Mouse (Mus musculus) cerebellum, postnatal 14 days (tissue): Measurements from ENCODE around the gene Hist3h2ba.
A peak's percentile ranks its signal among the peaks of the same experiment; 100 is the strongest.

Source experiments
- DNase-seq, 2 experiments: peaks; one replicate each; pipeline ENCODE4 v3.0.0; 2021; ENCODE audit warnings: mixed read lengths in 2 of 2

Hist3h2ba gene

DNA sequence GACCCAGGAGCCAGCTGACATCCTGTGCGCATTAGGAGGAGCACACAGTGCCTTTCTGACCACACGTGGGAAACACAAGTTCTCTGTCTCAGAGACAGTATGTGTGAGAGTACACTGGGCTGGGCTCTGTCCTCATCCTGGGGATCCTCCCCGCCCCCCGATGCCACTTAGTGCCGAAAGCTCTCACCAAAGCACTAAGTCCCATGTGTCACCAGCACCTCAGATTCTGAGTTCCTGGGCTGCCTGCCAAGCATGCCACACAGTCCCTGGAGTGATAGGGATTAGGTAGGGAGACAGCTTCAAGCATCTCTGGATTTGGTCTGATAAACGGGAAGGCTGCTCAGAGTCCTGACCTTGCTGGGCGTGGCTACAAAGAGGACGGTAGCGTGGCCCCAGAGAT, 42.1 kb downstream of the Hist3h2ba start:
- peak in 1 of 2 experiments; percentile 32 for DNase-seq

DNA sequence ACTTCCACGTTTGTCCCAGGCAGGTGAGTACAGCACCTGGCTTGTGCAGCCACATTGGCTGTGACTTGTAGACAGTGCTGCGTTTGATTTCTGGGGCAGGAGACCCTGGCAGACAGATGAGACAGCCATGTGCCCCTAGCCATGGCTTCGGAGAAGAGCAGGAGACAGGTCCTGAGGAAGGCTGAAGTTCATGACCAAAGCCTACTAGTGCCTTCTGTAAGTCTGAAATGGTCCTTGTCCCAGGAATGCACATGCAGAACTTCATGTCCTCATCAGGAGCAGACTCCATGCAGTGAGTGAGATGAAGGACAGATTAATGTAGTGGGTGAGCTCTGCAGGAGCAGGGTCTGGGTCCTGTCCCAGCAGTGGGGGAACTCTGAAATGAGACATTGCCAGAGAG, 43.2 kb downstream of the Hist3h2ba start:
- no peak for DNase-seq

DNA sequence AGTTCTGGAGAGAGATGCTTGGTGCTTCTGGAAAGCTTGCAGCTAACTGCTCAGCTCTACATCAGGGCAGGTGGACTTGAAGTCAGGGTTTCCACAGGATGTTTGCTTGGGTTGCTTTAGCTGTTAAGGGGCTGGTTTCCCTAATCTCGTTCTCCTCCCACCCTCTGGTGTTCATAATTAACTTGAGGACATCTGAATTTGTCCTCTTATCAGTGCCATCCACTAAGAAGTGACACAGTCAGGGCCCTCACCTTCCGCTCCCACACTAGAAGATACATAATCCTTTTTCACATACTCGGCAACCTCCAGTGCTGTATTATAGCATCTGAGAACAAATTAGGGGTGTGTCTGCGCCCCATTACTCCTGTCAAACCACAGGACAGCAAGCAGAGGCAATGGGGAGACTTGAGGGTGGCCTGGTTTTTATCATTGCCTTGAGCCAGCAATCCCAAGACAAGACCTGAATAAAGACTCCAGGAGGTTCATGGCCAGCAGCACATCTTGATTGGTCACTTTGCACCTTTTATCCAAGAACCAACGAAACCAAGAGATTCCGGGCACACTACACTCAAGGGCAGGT, 44.5 kb downstream of the Hist3h2ba start:
- DNase-seq, result no peak

DNA sequence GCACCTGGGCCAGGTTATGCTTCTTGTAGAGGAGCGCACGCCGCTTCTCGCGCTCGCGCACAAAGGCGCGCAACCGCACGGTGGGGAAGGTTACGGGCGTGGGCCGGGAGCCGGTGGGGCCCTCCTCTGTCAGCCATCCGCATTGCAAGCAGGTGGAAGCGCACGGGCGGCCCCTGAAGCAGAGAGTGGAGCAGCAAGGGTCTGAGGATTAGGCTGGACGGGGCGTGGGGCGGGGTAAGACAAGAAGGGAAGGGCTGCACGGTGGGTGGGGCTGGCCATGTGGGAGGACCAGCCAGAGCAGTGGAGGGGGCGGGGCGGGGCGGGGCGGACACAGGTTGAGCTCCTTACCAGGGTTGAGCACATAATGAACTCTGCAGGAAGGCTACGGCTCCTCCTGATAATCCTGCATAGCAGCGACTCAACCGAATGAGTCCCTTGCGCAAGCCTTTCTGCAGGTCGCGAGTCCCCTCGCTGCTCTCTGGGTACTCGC, 45.7 kb downstream of the Hist3h2ba start:
- DNase-seq, result peak; percentile 62 to 77

DNA sequence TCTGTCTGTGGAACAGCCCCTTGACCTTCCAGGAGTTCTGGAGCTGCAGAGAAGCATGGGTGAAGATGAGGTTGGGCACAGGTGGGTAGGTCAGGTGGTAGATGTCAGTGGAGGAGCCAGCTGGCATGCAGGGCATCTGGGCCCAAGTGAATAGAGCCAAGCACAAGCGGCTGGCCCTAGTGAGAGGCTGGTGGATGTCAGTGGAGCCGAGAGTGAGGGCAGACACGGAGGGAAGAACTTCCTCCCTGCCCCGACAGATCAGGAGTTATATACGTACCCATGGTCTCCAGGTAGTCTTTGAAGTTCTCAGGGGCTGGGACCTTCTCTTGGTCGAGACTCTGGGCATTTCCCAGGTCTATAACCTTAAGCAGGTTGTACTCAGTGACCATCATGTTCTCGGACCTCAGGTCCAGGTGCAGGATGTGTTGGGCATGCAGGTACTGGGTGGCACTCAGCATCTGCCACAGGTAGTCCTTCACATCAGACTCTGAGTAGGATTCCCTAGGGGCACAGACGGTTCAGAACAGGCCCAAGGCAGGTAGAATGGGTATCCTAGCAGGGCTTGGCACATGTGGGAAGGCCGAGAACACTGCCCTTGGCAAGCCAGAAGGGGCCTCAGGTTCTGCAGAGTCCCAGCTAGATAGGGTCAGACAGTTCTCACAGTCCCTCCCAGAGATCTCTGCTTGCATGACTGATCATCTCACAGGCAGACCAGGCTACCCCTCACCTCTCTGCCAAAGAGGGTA, 46.5 kb downstream of the Hist3h2ba start:
- DNase-seq, result no peak

DNA sequence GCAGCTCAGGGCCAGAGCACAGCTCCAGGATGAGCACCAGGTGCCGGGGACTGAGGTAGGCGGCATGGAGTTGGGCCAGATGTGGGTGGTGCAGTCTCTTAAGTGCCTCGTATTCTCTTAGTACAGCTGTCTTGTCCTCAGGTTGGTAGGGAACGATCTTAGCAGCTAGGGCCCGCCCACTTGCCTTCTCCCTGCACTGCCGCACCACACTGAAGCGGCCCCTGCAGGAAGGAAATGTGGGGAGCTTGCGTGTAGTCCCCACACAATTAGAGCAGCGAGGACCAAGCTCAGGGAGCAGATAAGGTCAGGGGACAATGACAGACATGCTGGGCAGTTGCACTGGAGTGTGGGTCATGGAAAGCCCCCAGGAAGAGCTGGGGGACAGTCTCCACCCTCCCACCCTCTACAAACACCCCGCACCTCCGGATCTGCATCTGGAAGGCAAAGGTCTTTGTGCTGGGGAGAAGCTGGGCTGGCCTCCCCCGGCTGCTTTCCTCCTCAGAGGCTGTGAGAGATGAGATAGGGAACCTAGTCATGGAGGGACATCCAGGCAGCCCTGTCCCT, 47.2 kb downstream of the Hist3h2ba start:
- DNase-seq, result no peak

DNA sequence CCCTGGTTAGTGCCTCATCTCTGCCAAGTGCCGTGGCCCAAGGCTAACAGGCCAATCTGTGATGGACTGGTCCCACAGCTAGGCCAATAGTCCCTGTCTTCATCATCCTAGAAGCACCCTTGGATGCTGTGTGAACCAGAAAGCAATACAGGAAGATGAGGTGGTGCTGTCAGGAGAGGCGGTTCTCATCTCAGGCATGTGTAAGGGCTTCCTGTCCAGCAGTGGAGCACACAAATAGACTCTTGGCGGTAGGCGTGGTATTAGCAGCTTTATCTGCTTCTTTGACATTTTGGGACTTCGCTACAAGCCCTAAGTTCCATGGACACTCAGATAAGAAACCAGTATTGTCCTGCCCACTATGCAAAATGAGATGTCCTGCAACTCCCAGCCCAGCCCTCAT, 48.8 kb downstream of the Hist3h2ba start:
- DNase-seq, result no peak
